Mouse (Mus musculus): ENCODE data around the gene Tmem51.

GRCm38 (mm10) chr4:142098303-142098702 is 14.2 kb upstream of the Tmem51 start:
- TF ChIP-seq CTCF (conservative IDR thresholded peaks at IDR 0.05; ENCODE audit: low read length) (peak; percentile 74), NANOG (IDR thresholded peaks at IDR 0.05; ENCODE audit: borderline replicate concordance, low read length) (no peak)
